Mouse (Mus musculus): ENCODE data around the gene Tango6. TPM values are rescaled to one million over a fixed set of nuclear protein-coding genes. Genes with fewer than 3 reads are reported as not detected.

The Tango6 gene
- polyA plus RNA-seq, 1 experiment = 7.3 TPM

DNA sequence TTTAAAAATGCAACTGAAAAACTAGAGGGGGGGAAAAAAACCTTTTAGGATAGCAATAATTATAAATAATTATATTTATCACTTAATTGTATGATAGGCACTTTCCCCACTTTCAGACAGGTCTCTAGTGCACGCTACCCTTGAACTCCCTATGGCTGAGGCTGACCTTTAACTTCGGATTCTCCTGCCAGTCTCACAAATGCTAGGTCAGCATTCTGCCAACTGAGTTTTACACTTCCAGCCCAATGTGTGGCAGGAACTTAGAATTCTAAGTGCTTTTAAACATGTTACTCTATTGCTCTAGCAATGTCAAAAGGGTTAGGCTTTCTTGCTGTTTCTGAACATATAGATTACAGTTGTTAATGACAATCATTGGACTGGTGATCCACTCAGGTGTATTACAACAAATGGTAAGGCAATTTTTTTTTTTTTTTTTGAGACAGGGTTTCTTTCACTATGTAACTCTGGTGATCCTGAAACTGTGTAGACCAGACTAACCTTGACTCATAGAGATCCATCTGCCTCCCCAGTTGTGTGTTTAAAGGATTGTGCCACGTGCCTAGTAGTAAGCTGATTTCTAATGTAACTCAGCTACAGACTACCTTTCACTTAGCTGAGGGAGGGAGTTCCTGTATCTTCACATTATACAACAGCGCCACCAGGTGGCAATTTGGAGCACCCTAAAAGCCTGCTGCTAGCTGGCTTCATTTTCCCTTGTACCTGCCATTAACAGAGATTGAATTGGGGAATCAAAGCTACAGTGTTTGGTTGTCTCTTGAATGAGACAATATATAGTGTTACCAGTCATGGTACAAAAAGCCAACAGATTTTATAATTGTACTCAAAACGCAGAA lies 204.7 kb downstream of the Tango6 start:
- Histone ChIP-seq H3K4me3 (ENCODE audit: insufficient read depth, poor library complexity, severe bottlenecking) (no peak overlapping the region), H3K79me3 (ENCODE audit: low read depth) (peaks cover 74% of the 10 kb centered on the region), H3K36me3 (ENCODE audit: control insufficient read depth, insufficient read depth) (peaks cover 54% of the 10 kb centered on the region), H3ac (ENCODE audit: control insufficient read depth, insufficient read length, low read depth) (no peak overlapping the region), H3K79me2 (ENCODE audit: control insufficient read depth, insufficient read depth) (peaks cover 96% of the 10 kb centered on the region), H3K27me3 (ENCODE audit: control insufficient read depth, insufficient read depth, insufficient read length) (no peaks in the 10 kb centered on the region)
- TF ChIP-seq FOSL1 (IDR thresholded peaks at IDR 0.05; ENCODE audit: insufficient read depth, low read length, poor library complexity, severe bottlenecking) (no peak), CEBPB (IDR thresholded peaks at IDR 0.05; ENCODE audit: low read depth) (no peak), USF1 (IDR thresholded peaks at IDR 0.05; ENCODE audit: low read depth) (no peak), CTCF (IDR thresholded peaks at IDR 0.05; ENCODE audit: control insufficient read depth, insufficient read depth, insufficient read length) (peak; percentile 45)

- Histone ChIP-seq H3K36me3 (ENCODE audit: control insufficient read depth, insufficient read depth) (peaks cover 42% of the 10 kb centered on the region), H3K79me3 (ENCODE audit: low read depth) (peaks cover 79% of the 10 kb centered on the region), H3K4me3 (ENCODE audit: insufficient read depth, poor library complexity, severe bottlenecking) (no peak overlapping the region), H3K27me3 (ENCODE audit: control insufficient read depth, insufficient read depth, insufficient read length) (no peaks in the 10 kb centered on the region), H3K79me2 (ENCODE audit: control insufficient read depth, insufficient read depth) (peaks cover 100% of the 10 kb centered on the region), H3ac (ENCODE audit: control insufficient read depth, insufficient read length, low read depth) (no peak overlapping the region)
- TF ChIP-seq CEBPB (IDR thresholded peaks at IDR 0.05; ENCODE audit: low read depth) (no peak), USF1 (IDR thresholded peaks at IDR 0.05; ENCODE audit: low read depth) (no peak), MAX (IDR thresholded peaks at IDR 0.05) (no peak), CTCF (IDR thresholded peaks at IDR 0.05; ENCODE audit: control insufficient read depth, insufficient read depth, insufficient read length) (no peak), MYOG (IDR thresholded peaks at IDR 0.05; ENCODE audit: control insufficient read depth, extremely low read depth, insufficient read length) (no peak), MYOD1 (IDR thresholded peaks at IDR 0.05; ENCODE audit: control insufficient read depth, insufficient read length, low read depth) (no peak), FOSL1 (IDR thresholded peaks at IDR 0.05; ENCODE audit: insufficient read depth, low read length, poor library complexity, severe bottlenecking) (no peak)
Observed at GRCm38 (mm10) chr8:106888803-106889202, 205.9 kb downstream of the Tango6 start.

DNA sequence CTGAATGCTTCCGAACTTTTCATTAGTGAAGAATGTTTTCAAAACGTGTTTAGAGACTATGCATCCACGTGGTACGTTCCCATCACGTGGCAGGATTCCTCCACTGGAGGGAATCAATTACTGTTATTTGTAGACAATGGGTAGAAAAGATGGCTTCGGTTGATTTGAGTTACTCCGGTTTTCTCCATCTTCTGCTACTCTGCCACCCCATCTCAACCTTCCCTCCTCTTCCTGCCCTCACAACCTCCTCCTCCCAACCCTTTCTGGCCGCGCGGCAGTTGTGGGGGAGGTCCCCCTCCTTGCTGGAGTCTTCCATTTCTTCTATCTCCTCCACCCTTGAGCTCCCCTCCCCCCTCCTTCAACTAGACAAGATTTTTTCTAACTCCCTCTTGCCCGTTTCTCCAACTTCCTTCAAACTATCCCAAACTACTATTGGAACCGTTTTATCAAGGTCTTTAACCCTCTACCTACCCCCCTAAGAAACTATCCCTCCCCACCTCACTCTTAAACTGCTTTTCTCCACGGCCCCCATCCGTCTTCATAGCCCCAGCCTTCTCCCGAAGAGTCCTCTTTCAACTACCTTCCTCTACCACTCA lies 209.4 kb downstream of the Tango6 start:
- Histone ChIP-seq H3K36me3 (ENCODE audit: control insufficient read depth, insufficient read depth) (peaks cover 36% of the 10 kb centered on the region), H3K27me3 (ENCODE audit: control insufficient read depth, insufficient read depth, insufficient read length) (no peaks in the 10 kb centered on the region), H3ac (ENCODE audit: control insufficient read depth, insufficient read length, low read depth) (peak overlapping the region; percentile 97), H3K79me3 (ENCODE audit: low read depth) (peaks cover 93% of the 10 kb centered on the region), H3K4me3 (ENCODE audit: insufficient read depth, poor library complexity, severe bottlenecking) (peak overlapping the region; percentile 85), H3K79me2 (ENCODE audit: control insufficient read depth, insufficient read depth) (peaks cover 100% of the 10 kb centered on the region)
- no peak for TF ChIP-seq MYOG (IDR thresholded peaks at IDR 0.05; ENCODE audit: control insufficient read depth, extremely low read depth, insufficient read length)
- TF ChIP-seq MAX (IDR thresholded peaks at IDR 0.05) = peak; percentile 91
- peak; percentile 93 for TF ChIP-seq USF1 (IDR thresholded peaks at IDR 0.05; ENCODE audit: low read depth)

- Histone ChIP-seq H3K79me3 (ENCODE audit: low read depth) (peaks cover 88% of the 10 kb centered on the region), H3K4me3 (ENCODE audit: insufficient read depth, poor library complexity, severe bottlenecking) (peak overlapping the region; percentile 85), H3K79me2 (ENCODE audit: control insufficient read depth, insufficient read depth) (peaks cover 94% of the 10 kb centered on the region), H3ac (ENCODE audit: control insufficient read depth, insufficient read length, low read depth) (peak overlapping the region; percentile 97), H3K36me3 (ENCODE audit: control insufficient read depth, insufficient read depth) (peaks cover 38% of the 10 kb centered on the region), H3K27me3 (ENCODE audit: control insufficient read depth, insufficient read depth, insufficient read length) (no peaks in the 10 kb centered on the region)
- TF ChIP-seq MYOG (IDR thresholded peaks at IDR 0.05; ENCODE audit: control insufficient read depth, extremely low read depth, insufficient read length) = no peak
- no peak for TF ChIP-seq USF1 (IDR thresholded peaks at IDR 0.05; ENCODE audit: low read depth)
- no peak for TF ChIP-seq CTCF (IDR thresholded peaks at IDR 0.05; ENCODE audit: control insufficient read depth, insufficient read depth, insufficient read length)
- no peak for TF ChIP-seq CEBPB (IDR thresholded peaks at IDR 0.05; ENCODE audit: low read depth)
- no peak for TF ChIP-seq MYOD1 (IDR thresholded peaks at IDR 0.05; ENCODE audit: control insufficient read depth, insufficient read length, low read depth)
- no peak for TF ChIP-seq MAX (IDR thresholded peaks at IDR 0.05)
- TF ChIP-seq FOSL1 (IDR thresholded peaks at IDR 0.05; ENCODE audit: insufficient read depth, low read length, poor library complexity, severe bottlenecking) = no peak
Observed at GRCm38 (mm10) chr8:106892806-106893451, 210.1 kb downstream of the Tango6 start.

DNA sequence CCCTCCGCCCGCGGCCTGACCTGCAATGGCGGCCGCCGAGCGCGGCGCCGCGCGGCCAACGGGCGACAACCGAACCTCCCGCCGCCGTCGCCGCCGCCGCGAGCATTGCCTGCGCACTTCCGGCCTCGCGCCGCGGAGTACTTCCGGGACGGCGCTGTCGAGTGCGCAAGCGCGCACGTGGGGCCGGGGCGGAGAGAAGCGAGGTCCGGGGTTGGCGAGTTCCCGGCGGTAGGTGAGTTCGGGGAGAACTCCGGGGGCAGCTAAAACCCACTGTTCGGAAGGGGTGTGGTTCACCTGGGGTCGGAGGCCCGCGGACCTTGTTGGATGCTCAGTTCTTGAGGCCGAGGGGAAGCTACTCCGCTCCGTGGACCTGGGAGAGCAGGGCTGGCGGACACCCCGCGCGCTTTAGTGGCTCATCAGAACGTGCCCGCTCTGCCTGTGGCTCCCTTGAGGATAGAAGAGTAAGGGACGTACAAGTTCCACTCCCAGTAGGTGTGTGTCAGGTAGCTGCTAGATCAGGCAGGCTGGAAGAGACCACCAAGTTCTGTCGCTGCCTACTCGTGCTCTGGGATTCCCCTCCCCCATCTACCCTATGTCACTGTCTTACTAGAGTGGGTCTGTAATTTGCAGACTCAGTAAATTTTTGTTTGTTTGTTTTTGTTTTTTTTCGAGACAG lies 210.8 kb downstream of the Tango6 start, which contains the start of gene Utp4:
Utp4 (plus strand) TSS at position 156 of the 676 bp plus-strand sequence.
- Histone ChIP-seq H3K79me2 (ENCODE audit: control insufficient read depth, insufficient read depth) (peaks cover 87% of the 10 kb centered on the region), H3K4me3 (ENCODE audit: insufficient read depth, poor library complexity, severe bottlenecking) (peak within 1 kb of the TSS; percentile 85), H3ac (ENCODE audit: control insufficient read depth, insufficient read length, low read depth) (peak within 1 kb of the TSS; percentile 97), H3K36me3 (ENCODE audit: control insufficient read depth, insufficient read depth) (peaks cover 45% of the 10 kb centered on the region), H3K79me3 (ENCODE audit: low read depth) (peaks cover 86% of the 10 kb centered on the region), H3K27me3 (ENCODE audit: control insufficient read depth, insufficient read depth, insufficient read length) (no peaks in the 10 kb centered on the region)
- TF ChIP-seq MAX (IDR thresholded peaks at IDR 0.05) (peak; percentile 93), CTCF (IDR thresholded peaks at IDR 0.05; ENCODE audit: control insufficient read depth, insufficient read depth, insufficient read length) (no peak)

Data from C2C12 (cell line).